Mouse (Mus musculus) CH12.LX (cell line): ENCODE measurements around the gene Krtap4-8. TPM values are rescaled to one million over a fixed set of nuclear protein-coding genes. Genes with fewer than 3 reads are reported as not detected.

ENCODE experiments used
- polyA plus RNA-seq: library from polyadenylated mRNA; unstranded; fragments of >175 nt; gene quantifications from 2 replicates; pipeline ENCODE4 v1.2.1, GENCODE M21; 2012; ENCODE audit warnings: low read depth; ENCODE audit not compliant: insufficient read length
- total RNA-seq, 2 experiments: library from RNA; depleted of rRNA; stranded (reverse); fragments of 300-350 nt in 1 of 2; fragments of >200 nt in 1 of 2; gene quantifications; 2 replicates each; pipeline ENCODE4 v1.2.3; 2012 to 2014

The Krtap4-8 gene
- total and polyA plus RNA-seq, 3 experiments, result not detected

Other genes starting within 250 kb of the Krtap4-8 start
Only the 20 nearest of the 43 such genes appear.
- gene Gm11555, start 130.5 kb downstream of the Krtap4-8 start, total RNA-seq (2012; rRNA removed), result not detected in 2 replicates
- gene Gm11555, start 130.5 kb downstream of the Krtap4-8 start, total RNA-seq (2014; rRNA removed), result not detected in 2 replicates
- gene Gm11555, start 130.5 kb downstream of the Krtap4-8 start, polyA plus RNA-seq, result not detected in 2 replicates
- not detected in 2 replicates for gene Gm11563, start 121.7 kb downstream of the Krtap4-8 start, total RNA-seq (2012; rRNA removed)
- not detected in 2 replicates for gene Gm11563, start 121.7 kb downstream of the Krtap4-8 start, total RNA-seq (2014; rRNA removed)
- not detected in 2 replicates for gene Gm11563, start 121.7 kb downstream of the Krtap4-8 start, polyA plus RNA-seq
- not detected in 2 replicates for gene Krtap4-6, start 114.7 kb downstream of the Krtap4-8 start, total RNA-seq (2012; rRNA removed)
- not detected in 2 replicates for gene Krtap4-6, start 114.7 kb downstream of the Krtap4-8 start, total RNA-seq (2014; rRNA removed)
- not detected in 2 replicates for gene Krtap4-6, start 114.7 kb downstream of the Krtap4-8 start, polyA plus RNA-seq
- not detected in 2 replicates for gene Gm14190, start 90.0 kb downstream of the Krtap4-8 start, total RNA-seq (2012; rRNA removed)
- gene Gm14190, start 90.0 kb downstream of the Krtap4-8 start, total RNA-seq (2014; rRNA removed), result not detected in 2 replicates
- gene Gm14190, start 90.0 kb downstream of the Krtap4-8 start, polyA plus RNA-seq, result not detected in 2 replicates
- not detected in 2 replicates for gene Gm14180, start 46.4 kb downstream of the Krtap4-8 start, total RNA-seq (2012; rRNA removed)
- gene Gm14180, start 46.4 kb downstream of the Krtap4-8 start, total RNA-seq (2014; rRNA removed), result not detected in 2 replicates
- gene Gm14180, start 46.4 kb downstream of the Krtap4-8 start, polyA plus RNA-seq, result not detected in 2 replicates
- gene Gm11595, start 7.8 kb downstream of the Krtap4-8 start, total RNA-seq (2012; rRNA removed), result not detected in 2 replicates
- gene Gm11595, start 7.8 kb downstream of the Krtap4-8 start, total RNA-seq (2014; rRNA removed), result not detected in 2 replicates
- not detected in 2 replicates for gene Gm11595, start 7.8 kb downstream of the Krtap4-8 start, polyA plus RNA-seq
- gene Krtap4-9, start 4.5 kb upstream of the Krtap4-8 start, total RNA-seq (2012; rRNA removed), result not detected in 2 replicates
- gene Krtap4-9, start 4.5 kb upstream of the Krtap4-8 start, total RNA-seq (2014; rRNA removed), result not detected in 2 replicates
- not detected in 2 replicates for gene Krtap4-9, start 4.5 kb upstream of the Krtap4-8 start, polyA plus RNA-seq
- gene Gm11596, start 12.8 kb upstream of the Krtap4-8 start, total RNA-seq (2012; rRNA removed), result not detected in 2 replicates
- gene Gm11596, start 12.8 kb upstream of the Krtap4-8 start, total RNA-seq (2014; rRNA removed), result not detected in 2 replicates
- not detected in 2 replicates for gene Gm11596, start 12.8 kb upstream of the Krtap4-8 start, polyA plus RNA-seq
- not detected in 2 replicates for gene Gm11569, start 18.2 kb upstream of the Krtap4-8 start, total RNA-seq (2012; rRNA removed)
- not detected in 2 replicates for gene Gm11569, start 18.2 kb upstream of the Krtap4-8 start, total RNA-seq (2014; rRNA removed)
- gene Gm11569, start 18.2 kb upstream of the Krtap4-8 start, polyA plus RNA-seq, result not detected in 2 replicates
- gene Gm11554, start 23.7 kb upstream of the Krtap4-8 start, total RNA-seq (2012; rRNA removed), result not detected in 2 replicates
- gene Gm11554, start 23.7 kb upstream of the Krtap4-8 start, total RNA-seq (2014; rRNA removed), result not detected in 2 replicates
- gene Gm11554, start 23.7 kb upstream of the Krtap4-8 start, polyA plus RNA-seq, result not detected in 2 replicates
- gene Krtap4-13, start 29.2 kb upstream of the Krtap4-8 start, total RNA-seq (2012; rRNA removed), result not detected in 2 replicates
- gene Krtap4-13, start 29.2 kb upstream of the Krtap4-8 start, total RNA-seq (2014; rRNA removed), result not detected in 2 replicates
- not detected in 2 replicates for gene Krtap4-13, start 29.2 kb upstream of the Krtap4-8 start, polyA plus RNA-seq
- not detected in 2 replicates for gene Gm11564, start 35.0 kb upstream of the Krtap4-8 start, total RNA-seq (2012; rRNA removed)
- gene Gm11564, start 35.0 kb upstream of the Krtap4-8 start, total RNA-seq (2014; rRNA removed), result not detected in 2 replicates
- not detected in 2 replicates for gene Gm11564, start 35.0 kb upstream of the Krtap4-8 start, polyA plus RNA-seq
- not detected in 2 replicates for gene 2300003K06Rik, start 57.4 kb upstream of the Krtap4-8 start, total RNA-seq (2012; rRNA removed)
- not detected in 2 replicates for gene 2300003K06Rik, start 57.4 kb upstream of the Krtap4-8 start, total RNA-seq (2014; rRNA removed)
- not detected in 2 replicates for gene 2300003K06Rik, start 57.4 kb upstream of the Krtap4-8 start, polyA plus RNA-seq
- gene Krtap4-16, start 70.9 kb upstream of the Krtap4-8 start, total RNA-seq (2012; rRNA removed), result not detected in 2 replicates
- gene Krtap4-16, start 70.9 kb upstream of the Krtap4-8 start, total RNA-seq (2014; rRNA removed), result not detected in 2 replicates
- gene Krtap4-16, start 70.9 kb upstream of the Krtap4-8 start, polyA plus RNA-seq, result not detected in 2 replicates
- gene Gm11568, start 77.2 kb upstream of the Krtap4-8 start, total RNA-seq (2012; rRNA removed), result not detected in 2 replicates
- not detected in 2 replicates for gene Gm11568, start 77.2 kb upstream of the Krtap4-8 start, total RNA-seq (2014; rRNA removed)
- not detected in 2 replicates for gene Gm11568, start 77.2 kb upstream of the Krtap4-8 start, polyA plus RNA-seq
- gene Gm11559, start 83.8 kb upstream of the Krtap4-8 start, total RNA-seq (2012; rRNA removed), result not detected in 2 replicates
- not detected in 2 replicates for gene Gm11559, start 83.8 kb upstream of the Krtap4-8 start, total RNA-seq (2014; rRNA removed)
- not detected in 2 replicates for gene Gm11559, start 83.8 kb upstream of the Krtap4-8 start, polyA plus RNA-seq
- not detected in 2 replicates for gene Krtap9-1, start 92.7 kb upstream of the Krtap4-8 start, total RNA-seq (2012; rRNA removed)
- gene Krtap9-1, start 92.7 kb upstream of the Krtap4-8 start, total RNA-seq (2014; rRNA removed), result not detected in 2 replicates
- not detected in 2 replicates for gene Krtap9-1, start 92.7 kb upstream of the Krtap4-8 start, polyA plus RNA-seq
- gene Gm11567, start 98.5 kb upstream of the Krtap4-8 start, total RNA-seq (2012; rRNA removed), result not detected in 2 replicates
- not detected in 2 replicates for gene Gm11567, start 98.5 kb upstream of the Krtap4-8 start, total RNA-seq (2014; rRNA removed)
- gene Gm11567, start 98.5 kb upstream of the Krtap4-8 start, polyA plus RNA-seq, result not detected in 2 replicates
- not detected in 2 replicates for gene Krtap31-1, start 127.2 kb upstream of the Krtap4-8 start, total RNA-seq (2012; rRNA removed)
- gene Krtap31-1, start 127.2 kb upstream of the Krtap4-8 start, total RNA-seq (2014; rRNA removed), result not detected in 2 replicates
- not detected in 2 replicates for gene Krtap31-1, start 127.2 kb upstream of the Krtap4-8 start, polyA plus RNA-seq
- not detected in 2 replicates for gene Gm11565, start 134.0 kb upstream of the Krtap4-8 start, total RNA-seq (2012; rRNA removed)
- gene Gm11565, start 134.0 kb upstream of the Krtap4-8 start, total RNA-seq (2014; rRNA removed), result not detected in 2 replicates
- not detected in 2 replicates for gene Gm11565, start 134.0 kb upstream of the Krtap4-8 start, polyA plus RNA-seq